Mouse (Mus musculus) CD4-positive helper T cell, adult 2 months (primary cell): ENCODE measurements at regions not wholly inside any gene's neighbourhood (a gene's known extent, or its start where the extent isn't known, plus 50 kb on each side); places are given as distances from the start of the nearest gene placed in this dataset.

ENCODE experiments used
- DNase-seq: peaks from one replicate; pipeline ENCODE4 v3.0.0-alpha.2; 2012; ENCODE audit warnings: low read depth, missing footprints, low spot score

DNA sequence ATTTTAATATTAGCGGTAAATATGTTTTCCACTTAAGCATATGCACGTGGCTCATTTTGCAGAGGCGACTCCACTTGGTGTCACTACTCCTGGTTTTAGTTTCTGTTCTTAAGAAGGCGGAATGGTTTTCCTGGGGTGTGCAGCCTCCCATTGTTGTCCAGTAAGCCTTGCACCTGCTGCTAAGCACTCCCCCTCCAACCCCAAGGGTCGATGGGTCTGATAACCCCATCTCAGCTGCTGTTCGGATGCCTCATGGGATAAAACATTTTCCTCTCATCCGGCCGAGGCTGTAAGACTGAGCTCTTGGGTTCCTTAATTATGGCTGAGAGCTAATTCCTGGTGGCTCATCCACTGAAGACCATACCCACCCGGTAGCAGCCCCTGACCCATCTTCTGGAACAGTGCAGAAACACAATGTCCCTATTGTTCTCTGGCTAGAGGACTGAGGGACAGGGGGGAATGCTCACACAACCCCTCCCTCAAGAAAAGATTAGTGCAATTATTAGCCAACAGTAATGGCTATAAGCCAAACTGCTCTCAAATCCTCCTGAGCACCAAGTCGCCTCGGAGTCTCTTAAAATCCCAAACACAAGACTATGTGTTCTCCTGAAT lies 73.8 kb upstream of the Sox9 start:
- no peak for DNase-seq

DNA sequence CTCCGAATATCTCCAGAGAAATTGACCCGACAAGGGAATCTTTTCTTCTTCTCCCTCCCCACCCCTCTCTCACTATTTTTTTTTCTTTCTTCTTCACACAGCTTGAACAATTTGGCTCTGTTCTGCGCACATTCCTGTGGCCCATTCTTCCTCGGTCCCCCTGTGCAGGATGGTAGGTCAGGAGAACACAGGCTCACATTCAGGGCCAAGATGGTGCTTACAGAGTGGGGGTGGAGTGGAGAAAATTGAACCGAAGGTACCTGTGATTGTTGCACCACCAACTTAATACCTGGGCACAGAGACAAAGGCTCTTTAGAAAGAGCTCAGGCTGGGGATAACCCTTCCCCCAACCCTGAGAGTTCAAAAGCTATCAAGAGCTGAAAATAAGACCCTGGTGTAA lies 70.4 kb upstream of the Sox9 start:
- no peak for DNase-seq

DNA sequence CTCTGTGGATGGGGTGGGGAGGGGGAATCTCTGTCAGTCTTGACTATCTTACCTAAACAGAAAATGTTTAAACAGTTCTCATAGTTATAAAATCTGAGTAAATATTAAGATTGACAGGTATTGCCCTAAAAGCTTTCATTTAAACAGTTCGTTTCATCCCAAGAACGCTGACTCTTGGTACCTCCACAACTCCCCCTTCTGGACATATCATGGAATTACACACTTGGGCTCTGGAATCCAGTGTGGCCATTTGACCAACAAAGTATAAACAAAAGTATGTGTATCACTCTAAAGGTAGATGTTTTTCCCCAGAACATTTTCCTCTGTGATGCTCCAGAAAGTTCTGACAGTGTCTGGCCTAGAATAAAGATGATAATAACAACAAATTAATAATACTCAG lies 63.5 kb upstream of the Sox9 start:
- DNase-seq = no peak

DNA sequence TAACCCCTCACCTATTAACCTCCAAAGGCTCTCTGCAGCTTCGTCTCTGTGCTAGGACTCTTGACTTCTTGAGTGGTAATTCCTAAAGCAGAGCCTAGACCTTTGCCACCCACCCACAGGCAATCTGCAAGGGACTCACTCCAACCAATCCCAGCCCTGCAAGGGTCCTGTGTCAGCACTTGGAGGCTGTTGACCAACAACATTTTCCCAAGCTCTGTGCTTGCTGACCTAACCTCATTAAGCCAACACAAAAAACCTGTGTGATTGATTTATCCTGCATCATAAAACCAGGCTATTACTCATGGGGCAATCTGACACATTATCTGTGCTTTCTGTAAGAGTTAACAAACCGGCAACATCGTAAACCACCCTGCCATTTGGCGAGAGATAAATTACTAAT lies 61.4 kb upstream of the Sox9 start:
- no peak for DNase-seq

DNA sequence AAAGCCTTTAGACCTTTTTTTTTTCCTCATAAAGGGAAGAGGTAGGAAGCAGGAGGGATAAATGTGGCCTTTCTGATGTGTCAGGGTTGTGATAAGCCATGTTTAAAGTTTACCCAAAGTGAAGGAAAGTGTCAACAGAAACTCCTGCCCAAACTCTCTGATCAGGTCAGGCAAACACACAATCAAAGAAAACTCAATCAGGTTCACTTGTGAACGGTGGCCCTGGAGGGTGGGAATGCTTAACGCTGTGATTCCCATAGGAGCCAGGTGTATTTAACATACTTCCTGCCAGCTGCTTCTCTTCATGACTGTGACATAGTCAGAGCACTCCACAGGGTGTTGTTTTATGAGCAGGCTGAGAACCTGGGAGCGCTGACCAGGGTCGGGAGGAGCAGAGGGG lies 59.1 kb upstream of the Sox9 start:
- no peak for DNase-seq

DNA sequence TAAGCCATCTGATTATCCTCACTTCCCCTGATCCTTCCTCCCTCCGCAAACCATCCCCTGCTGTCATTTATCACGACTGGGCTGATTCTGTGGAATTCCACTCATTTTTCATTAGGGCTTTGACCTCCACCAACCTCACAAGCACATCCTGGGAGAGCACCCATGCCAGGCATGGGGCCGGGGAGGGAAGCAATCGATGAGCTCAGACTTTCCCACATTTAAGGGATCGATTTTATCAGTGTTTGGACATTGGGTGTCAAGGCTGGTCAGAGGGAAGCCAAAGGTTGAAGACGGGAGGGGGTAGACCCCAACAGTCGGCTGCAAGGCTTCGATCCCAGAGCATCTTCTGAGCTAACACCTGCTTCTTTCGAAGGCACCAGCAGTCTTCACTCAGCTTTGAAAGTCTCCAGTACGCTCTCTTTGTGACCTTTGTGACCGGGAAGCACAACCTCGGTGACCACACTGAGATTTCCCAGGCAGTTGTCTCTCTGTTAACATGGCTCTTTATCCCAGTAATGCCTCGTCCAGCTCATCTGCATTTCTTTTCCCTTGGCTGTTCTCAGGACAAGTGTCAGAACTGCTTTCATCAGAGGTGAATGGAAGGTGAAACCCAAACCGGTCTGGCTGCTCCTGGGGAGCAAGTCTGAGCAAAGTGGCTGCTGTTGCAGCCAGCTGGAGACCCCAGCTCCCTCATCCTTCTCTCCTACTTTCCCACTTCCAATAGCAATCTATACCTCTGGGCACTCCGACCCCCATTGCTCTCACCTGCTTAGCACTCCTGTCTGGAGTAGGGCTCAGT lies 53.7 kb upstream of the Sox9 start:
- no peak for DNase-seq
